Mouse (Mus musculus) midbrain, embryonic 10.5 days (tissue): Measurements from ENCODE around the gene Gbx1. TPM values are rescaled to one million over a fixed set of nuclear protein-coding genes. Genes with fewer than 3 reads are reported as not detected.

Source experiments
- DNase-seq: peaks from one replicate; pipeline ENCODE4 v3.0.0-alpha.2; 2017; ENCODE audit warnings: low spot score
- H3K27ac ChIP-seq: fragments of 300-500 bp; sonication (generic); replicated peaks from 2 replicates; pipeline ENCODE4 v1.5.1; 2016; ENCODE audit warnings: mild to moderate bottlenecking
- H3K27me3 ChIP-seq: fragments of 300-500 bp; sonication (generic); 2 replicates; pipeline ENCODE4 v1.6.1; 2016; ENCODE audit warnings: low read depth, mild to moderate bottlenecking; ENCODE audit not compliant: poor library complexity, severe bottlenecking
- H3K36me3 ChIP-seq: fragments of 300-500 bp; sonication (generic); 2 replicates; pipeline ENCODE4 v1.6.1; 2016; ENCODE audit warnings: mild to moderate bottlenecking, moderate library complexity
- H3K4me1 ChIP-seq: fragments of 300-500 bp; sonication (generic); 2 replicates; pipeline ENCODE4 v1.6.1; 2016
- H3K4me3 ChIP-seq: fragments of 300-500 bp; sonication (generic); 2 replicates; pipeline ENCODE4 v1.5.1; 2016; ENCODE audit warnings: mild to moderate bottlenecking, moderate library complexity
- H3K9me3 ChIP-seq: fragments of 300-500 bp; sonication (generic); replicated peaks from 2 replicates; pipeline ENCODE4 v1.6.1; 2016; ENCODE audit warnings: mild to moderate bottlenecking
- WGBS: fragments of 180-500 bp; shearing (Covaris S2); methylation state at CpG from one replicate; pipeline ENCODE4 v1.1.7; 2016; 5-methylcytosine and 5-hydroxymethylcytosine counted together
- polyA plus RNA-seq: library from polyadenylated mRNA; unstranded; fragments of >200 nt; fragmentation: Nextera tagmentation; extraction: Ambion mirVana; gene quantifications from 2 replicates; pipeline ENCODE4 v1.2.1, GENCODE M21; 2016

Gbx1 gene
- polyA plus RNA-seq, 1 experiment from 2014 or later: not detected

GRCm38 (mm10) chr5:24455613-24456012 is 71.4 kb downstream of the Gbx1 start:
- Histone ChIP-seq H3K27me3 (peaks cover 4% of the 10 kb centered on the region; the same call in 1 of the 2 replicates), H3K4me1 (peaks cover 50% of the 10 kb centered on the region), H3K9me3 (no peaks in the 10 kb centered on the region), H3K4me3 (peak overlapping the region; percentile 85), H3K36me3 (peaks cover 52% of the 10 kb centered on the region), H3K27ac (peak overlapping the region; percentile 95)
- 68% methylated on average over 7 of the region's 7 CpGs for WGBS
- no peak for DNase-seq

GRCm38 (mm10) chr5:24455076-24455475 is 71.9 kb downstream of the Gbx1 start:
- WGBS: 53% methylated on average over 3 of the region's 3 CpGs

GRCm38 (mm10) chr5:24453985-24454303 is 73.1 kb downstream of the Gbx1 start:
- H3K36me3 ChIP-seq: peaks cover 39% of the 10 kb centered on the region
- peak overlapping the region; percentile 95 for H3K27ac ChIP-seq
- H3K27me3 ChIP-seq: peaks cover 17% of the 10 kb centered on the region
- DNase-seq: no peak
- H3K9me3 ChIP-seq: no peaks in the 10 kb centered on the region
- peak overlapping the region; percentile 85 for H3K4me3 ChIP-seq
- WGBS: 35% methylated on average over 2 of the region's 2 CpGs
- peaks cover 50% of the 10 kb centered on the region for H3K4me1 ChIP-seq

More at GRCm38 (mm10) chr5:24455076-24455475, 71.9 kb downstream of the Gbx1 start:
- peaks cover 46% of the 10 kb centered on the region for H3K36me3 ChIP-seq
- peaks cover 6% of the 10 kb centered on the region; the same call in 1 of the 2 replicates for H3K27me3 ChIP-seq
- H3K9me3 ChIP-seq: no peaks in the 10 kb centered on the region
- peaks cover 50% of the 10 kb centered on the region for H3K4me1 ChIP-seq
- H3K27ac ChIP-seq: peak overlapping the region; percentile 95; the same call in 1 of the 2 replicates
- no peak for DNase-seq
- peak overlapping the region; percentile 85 for H3K4me3 ChIP-seq

- H3K27ac ChIP-seq: peak overlapping the region; percentile 95
- peaks cover 34% of the 10 kb centered on the region for H3K36me3 ChIP-seq
- peak; percentile 42 for DNase-seq
- peak overlapping the region; percentile 85 for H3K4me3 ChIP-seq
- H3K9me3 ChIP-seq: no peaks in the 10 kb centered on the region
- peaks cover 22% of the 10 kb centered on the region for H3K27me3 ChIP-seq
- WGBS: 11% methylated on average over 5 of the region's 5 CpGs
- peaks cover 50% of the 10 kb centered on the region for H3K4me1 ChIP-seq
Measured at GRCm38 (mm10) chr5:24453283-24453984, 73.6 kb downstream of the Gbx1 start.

Other genes starting within 250 kb of the Gbx1 start
- 27.1 and 35.3 TPM in 2 replicates for gene Kcnh2, start 175.6 kb downstream of the Gbx1 start, polyA plus RNA-seq
- 7.9 and 9.3 TPM in 2 replicates for gene Nos3, start 162.4 kb downstream of the Gbx1 start, polyA plus RNA-seq
- gene Atg9b, start 135.1 kb downstream of the Gbx1 start, polyA plus RNA-seq: 0.31 and 0.72 TPM in 2 replicates
- 62.9 and 64.6 TPM in 2 replicates for gene Abcb8, start 133.5 kb downstream of the Gbx1 start, polyA plus RNA-seq
- 0.19 and 0.31 TPM in 2 replicates for gene Asic3, start 113.8 kb downstream of the Gbx1 start, polyA plus RNA-seq
- 49.0 and 61.6 TPM in 2 replicates for gene Cdk5, start 103.7 kb downstream of the Gbx1 start, polyA plus RNA-seq
- 32.9 and 33.3 TPM in 2 replicates for gene Slc4a2, start 103.4 kb downstream of the Gbx1 start, polyA plus RNA-seq
- 107 and 113 TPM in 2 replicates for gene Fastk, start 81.9 kb downstream of the Gbx1 start, polyA plus RNA-seq
- gene Tmub1, start 79.3 kb downstream of the Gbx1 start, polyA plus RNA-seq: 30.9 and 32.9 TPM in 2 replicates
- 27.6 and 31.2 TPM in 2 replicates for gene Agap3, start 75.0 kb downstream of the Gbx1 start, polyA plus RNA-seq
- gene Asb10, start 13.8 kb upstream of the Gbx1 start, polyA plus RNA-seq: 0.06 and 0.15 TPM in 2 replicates
- gene 4931409K22Rik, start 29.6 kb upstream of the Gbx1 start, polyA plus RNA-seq: 0.05 TPM in 1 of 2 replicates, not detected in the other
- gene Abcf2, start 50.3 kb upstream of the Gbx1 start, polyA plus RNA-seq: 160 and 170 TPM in 2 replicates
- 14.8 and 19.7 TPM in 2 replicates for gene Chpf2, start 59.5 kb upstream of the Gbx1 start, polyA plus RNA-seq
- 32.4 and 44.8 TPM in 2 replicates for gene Smarcd3, start 97.2 kb upstream of the Gbx1 start, polyA plus RNA-seq
- gene Nub1, start 158.3 kb upstream of the Gbx1 start, polyA plus RNA-seq: 27.2 and 29.3 TPM in 2 replicates
- gene Wdr86, start 203.5 kb upstream of the Gbx1 start, polyA plus RNA-seq: 13.9 and 15.2 TPM in 2 replicates
- gene Crygn, start 230.8 kb upstream of the Gbx1 start, polyA plus RNA-seq: 1.1 TPM in 1 of 2 replicates, not detected in the other